Mouse (Mus musculus) neural tube, embryonic 14.5 days (tissue): Measurements from ENCODE around the gene Vgll2. TPM values are rescaled to one million over a fixed set of nuclear protein-coding genes. Genes with fewer than 3 reads are reported as not detected.

Experiments
- ATAC-seq: fragments of 200-750 bp; cut with Nextera tagmentation; 2 replicates; pipeline ENCODE4 v1.8.0; 2017; ENCODE audit warnings: low read depth, mild to moderate bottlenecking, moderate TSS enrichment, moderate library complexity
- H3K27ac ChIP-seq: fragments of 300-500 bp; sonication (generic); 2 replicates; pipeline ENCODE4 v1.5.1; 2014; ENCODE audit warnings: low read depth, mild to moderate bottlenecking, control low read depth, low read length, moderate library complexity, mixed read lengths
- H3K27me3 ChIP-seq: fragments of 300-500 bp; sonication (generic); 2 replicates; pipeline ENCODE4 v1.6.1; 2014; ENCODE audit warnings: low read length; ENCODE audit not compliant: control insufficient read depth, insufficient read depth
- H3K36me3 ChIP-seq: fragments of 300-500 bp; sonication (generic); 2 replicates; pipeline ENCODE4 v1.6.1; 2014; ENCODE audit warnings: low read length, mixed read lengths; ENCODE audit not compliant: control insufficient read depth, insufficient read depth
- H3K4me1 ChIP-seq: fragments of 300-500 bp; sonication (generic); 2 replicates; pipeline ENCODE4 v1.6.1; 2014; ENCODE audit warnings: low read length; ENCODE audit not compliant: control insufficient read depth, insufficient read depth
- H3K4me2 ChIP-seq: fragments of 300-500 bp; sonication (generic); 2 replicates; pipeline ENCODE4 v1.6.1; 2014; ENCODE audit warnings: mild to moderate bottlenecking, low read depth, low read length, control low read depth
- H3K4me3 ChIP-seq: fragments of 300-500 bp; sonication (generic); 2 replicates; pipeline ENCODE4 v1.5.1; 2014; ENCODE audit warnings: low read depth, low read length, control low read depth, mixed read lengths
- H3K9ac ChIP-seq: fragments of 300-500 bp; sonication (generic); replicated peaks from 2 replicates; pipeline ENCODE4 v1.6.1; 2014; ENCODE audit warnings: low read depth, mild to moderate bottlenecking, control low read depth, low read length, mixed read lengths
- H3K9me3 ChIP-seq: fragments of 300-500 bp; sonication (generic); 2 replicates; pipeline ENCODE4 v1.6.1; 2016; ENCODE audit warnings: low read length; ENCODE audit not compliant: control insufficient read depth
- WGBS: fragments of 180-500 bp; shearing (Covaris S2); extraction: QIAGEN DNeasy Blood & Tissue Kit; methylation state at CpG from one replicate; pipeline ENCODE4 v1.1.7; 2014; 5-methylcytosine and 5-hydroxymethylcytosine counted together
- polyA plus RNA-seq: library from polyadenylated mRNA; unstranded; fragments of >200 nt; fragmentation: Nextera tagmentation; extraction: Ambion mirVana; gene quantifications from 2 replicates; pipeline ENCODE4 v1.2.1, GENCODE M21; 2014

Vgll2 gene
- polyA plus RNA-seq = 0.32 TPM in 1 of 2 replicates, not detected in the other

- Histone ChIP-seq H3K27ac (no peak within 1 kb of the TSS), H3K9ac (peak within 1 kb of the TSS; percentile 44), H3K4me2 (peak within 1 kb of the TSS; percentile 93), H3K9me3 (no peaks in the 10 kb centered on the region), H3K4me1 (peaks cover 8% of the 10 kb centered on the region; the same call in 1 of the 2 replicates), H3K36me3 (no peaks in the 10 kb centered on the region), H3K4me3 (peak within 1 kb of the TSS; percentile 41), H3K27me3 (peaks cover 61% of the 10 kb centered on the region)
- under 1% methylated on average over 51 of the region's 60 CpGs for WGBS
- peak; percentile 87 for ATAC-seq
These were observed at the start of gene Vgll2 for GRCm38 (mm10) chr10:52022413-52023212. Gene Vgll2, plus strand, starts transcription at chr10:52022502.

GRCm38 (mm10) chr10:51975137-51975536, 47.2 kb upstream of the Vgll2 start:
- no peak for ATAC-seq
- H3K36me3 ChIP-seq = no peaks in the 10 kb centered on the region
- no peak overlapping the region for H3K27ac ChIP-seq
- WGBS = 90% methylated on average over 4 of the region's 4 CpGs
- H3K9me3 ChIP-seq = no peaks in the 10 kb centered on the region
- no peak overlapping the region for H3K4me3 ChIP-seq
- no peaks in the 10 kb centered on the region for H3K4me1 ChIP-seq
- no peaks in the 10 kb centered on the region for H3K27me3 ChIP-seq
- no peak overlapping the region for H3K9ac ChIP-seq
- H3K4me2 ChIP-seq = no peak overlapping the region

GRCm38 (mm10) chr10:51975587-51975986, 46.7 kb upstream of the Vgll2 start:
- H3K9me3 ChIP-seq = no peaks in the 10 kb centered on the region
- WGBS = 91% methylated on average over 3 of the region's 3 CpGs
- H3K27me3 ChIP-seq = no peaks in the 10 kb centered on the region
- no peaks in the 10 kb centered on the region for H3K36me3 ChIP-seq
- ATAC-seq = no peak
- H3K4me3 ChIP-seq = no peak overlapping the region
- no peaks in the 10 kb centered on the region for H3K4me1 ChIP-seq
- no peak overlapping the region for H3K9ac ChIP-seq
- no peak overlapping the region for H3K4me2 ChIP-seq
- H3K27ac ChIP-seq = no peak overlapping the region

- WGBS = 79% methylated on average over 6 of the region's 6 CpGs
- no peak overlapping the region for H3K4me2 ChIP-seq
- H3K9me3 ChIP-seq = no peaks in the 10 kb centered on the region
These were observed 40.7 kb upstream of the Vgll2 start for GRCm38 (mm10) chr10:51981651-51982050.

GRCm38 (mm10) chr10:51982395-51982794, 39.9 kb upstream of the Vgll2 start:
- H3K4me2 ChIP-seq = no peak overlapping the region
- WGBS = 71% methylated on average over 6 of the region's 6 CpGs
- no peak overlapping the region for H3K9ac ChIP-seq
- H3K27me3 ChIP-seq = no peaks in the 10 kb centered on the region
- H3K9me3 ChIP-seq = no peaks in the 10 kb centered on the region
- no peaks in the 10 kb centered on the region for H3K36me3 ChIP-seq
- no peak overlapping the region for H3K27ac ChIP-seq
- ATAC-seq = no peak
- no peaks in the 10 kb centered on the region for H3K4me1 ChIP-seq
- no peak overlapping the region for H3K4me3 ChIP-seq

More at GRCm38 (mm10) chr10:51981651-51982050, 40.7 kb upstream of the Vgll2 start:
- no peak for ATAC-seq
- Histone ChIP-seq H3K27ac (no peak overlapping the region), H3K9ac (no peak overlapping the region), H3K36me3 (no peaks in the 10 kb centered on the region), H3K27me3 (no peaks in the 10 kb centered on the region), H3K4me3 (no peak overlapping the region), H3K4me1 (no peaks in the 10 kb centered on the region)

- no peaks in the 10 kb centered on the region for H3K9me3 ChIP-seq
These were observed 3.8 kb upstream of the Vgll2 start for GRCm38 (mm10) chr10:52018471-52018870.

GRCm38 (mm10) chr10:52021231-52021630, 1.1 kb upstream of the Vgll2 start:
- H3K36me3 ChIP-seq = no peaks in the 10 kb centered on the region
- H3K9me3 ChIP-seq = no peaks in the 10 kb centered on the region
- H3K4me2 ChIP-seq = no peak overlapping the region
- 2% methylated on average over 9 of the region's 9 CpGs for WGBS
- H3K4me1 ChIP-seq = peaks cover 3% of the 10 kb centered on the region; the same call in 1 of the 2 replicates
- H3K9ac ChIP-seq = no peak overlapping the region
- no peak overlapping the region for H3K27ac ChIP-seq
- peaks cover 49% of the 10 kb centered on the region for H3K27me3 ChIP-seq
- no peak for ATAC-seq
- no peak overlapping the region for H3K4me3 ChIP-seq

More at GRCm38 (mm10) chr10:52018471-52018870, 3.8 kb upstream of the Vgll2 start:
- no peak overlapping the region for H3K9ac ChIP-seq
- peaks cover 3% of the 10 kb centered on the region; the same call in 1 of the 2 replicates for H3K4me1 ChIP-seq
- H3K4me2 ChIP-seq = no peak overlapping the region
- no peak for ATAC-seq
- H3K27ac ChIP-seq = no peak overlapping the region
- 50% methylated on average over 1 of the region's 1 CpGs for WGBS
- H3K36me3 ChIP-seq = no peaks in the 10 kb centered on the region
- peaks cover 28% of the 10 kb centered on the region for H3K27me3 ChIP-seq
- H3K4me3 ChIP-seq = no peak overlapping the region

GRCm38 (mm10) chr10:52021736-52022394, 437 bp upstream of the Vgll2 start:
- peak overlapping the region; percentile 93 for H3K4me2 ChIP-seq
- ATAC-seq = peak; percentile 10
- no peaks in the 10 kb centered on the region for H3K36me3 ChIP-seq
- no peak overlapping the region for H3K27ac ChIP-seq
- peak overlapping the region; percentile 41 for H3K4me3 ChIP-seq
- H3K27me3 ChIP-seq = peaks cover 54% of the 10 kb centered on the region
- H3K4me1 ChIP-seq = peaks cover 3% of the 10 kb centered on the region; the same call in 1 of the 2 replicates
- WGBS = under 1% methylated on average over 14 of the region's 15 CpGs
- H3K9me3 ChIP-seq = no peaks in the 10 kb centered on the region
- H3K9ac ChIP-seq = no peak overlapping the region
